Mouse (Mus musculus): Measurements from ENCODE around the gene Golm1.

DNA sequence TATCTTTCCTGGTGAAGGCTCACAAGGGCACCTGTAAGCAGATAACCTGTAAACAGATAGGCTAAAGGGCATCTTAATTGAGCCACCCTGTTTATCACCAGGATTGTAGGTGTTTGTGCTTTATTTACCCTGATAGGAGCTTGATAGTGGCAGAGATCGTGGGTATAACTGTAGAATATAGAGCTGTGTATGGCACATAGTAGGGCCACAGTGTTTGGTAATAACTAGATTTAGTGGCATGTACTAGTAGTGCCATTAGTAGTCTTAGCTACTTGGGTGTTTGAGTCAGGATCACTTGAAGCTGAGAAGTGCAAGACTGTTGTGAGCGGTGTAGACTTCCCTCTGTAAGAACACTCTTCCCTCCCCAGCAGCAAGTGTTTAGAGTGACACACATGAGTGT lies 88.4 kb downstream of the Golm1 start:
- TF ChIP-seq CTCF (conservative IDR thresholded peaks at IDR 0.05; ENCODE audit: low read length) = no peak
- no peak for TF ChIP-seq POU5F1 (IDR thresholded peaks at IDR 0.05; ENCODE audit: borderline replicate concordance, low read length)
- no peak for TF ChIP-seq NANOG (IDR thresholded peaks at IDR 0.05; ENCODE audit: borderline replicate concordance, low read length)

All from E14TG2a.4 (cell line).